Mouse (Mus musculus) kidney, adult 2 months (tissue): ENCODE measurements around the gene Rnf220.

Experiments used
- CTCF ChIP-seq: fragments of 200-500 bp; conservative IDR thresholded peaks from 2 replicates; pipeline ENCODE4 v1.5.1; 2011; ENCODE audit warnings: low read depth, mild to moderate bottlenecking, control low read depth, low read length, moderate library complexity, mixed read lengths; ENCODE audit not compliant: insufficient read depth, insufficient read length
- POLR2A ChIP-seq: fragments of 200-500 bp; IDR thresholded peaks from one replicate; pipeline ENCODE4 v1.6.1; 2011; ENCODE audit warnings: low read depth, low read length, control low read depth

DNA sequence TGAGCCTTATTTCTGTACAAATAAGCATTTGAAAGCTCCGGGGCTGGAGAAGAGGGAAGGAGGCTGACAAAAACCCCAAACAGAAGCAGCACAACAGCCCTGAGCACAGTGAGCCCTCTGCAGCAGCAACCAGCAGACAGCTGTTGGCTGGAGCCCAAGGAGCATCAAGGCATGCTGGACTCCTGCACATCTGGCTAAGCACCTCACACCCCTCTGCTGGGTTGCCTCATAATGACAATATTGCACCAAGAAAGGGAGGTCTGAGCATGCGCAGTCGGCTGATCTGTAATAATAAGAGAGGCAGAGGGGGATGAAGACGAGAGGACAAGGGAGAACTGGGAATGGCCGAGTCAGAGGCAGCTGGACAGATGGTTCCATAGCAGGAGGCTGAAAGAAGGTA is 19.5 kb downstream of the Rnf220 start:
- TF ChIP-seq CTCF (no peak), POLR2A (no peak)
